Mouse (Mus musculus) adrenal gland (tissue): ENCODE data around the gene Atxn7l2.

ENCODE experiments used
- intact Hi-C: fragments of 180-260 bp; cut with DNase I; formaldehyde crosslinking; loops from one replicate; pipeline ENCODE4 v1.15.1; 2025

Atxn7l2 gene

GRCm38 (mm10) chr3:108206731-108207375 lies 3.9 kb downstream of the Atxn7l2 start:
- intact Hi-C loops: no loop called here

DNA sequence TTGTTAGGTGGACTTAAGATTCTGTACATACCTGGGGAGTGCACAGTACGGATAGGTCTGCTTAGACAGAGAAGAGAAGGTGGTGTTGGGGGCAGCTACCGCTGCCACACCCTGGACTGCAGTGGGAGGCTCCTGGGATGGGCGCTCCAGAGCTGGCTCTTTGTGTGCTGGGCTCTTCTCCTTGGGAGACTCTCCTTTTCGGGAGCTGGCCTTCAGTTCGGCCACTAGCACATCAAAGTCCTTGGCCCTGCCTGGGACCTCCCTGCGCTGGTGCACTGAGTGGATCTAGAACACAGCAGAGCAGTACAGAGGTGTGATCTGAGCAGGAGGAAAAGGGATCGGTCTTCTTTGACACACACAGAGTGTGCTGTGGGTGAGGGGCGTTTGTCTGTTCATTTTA lies 5.1 kb downstream of the Atxn7l2 start:
- intact Hi-C loops: loop anchor here (2.0 kb wide), 1 partner anchor 41 kb away; no protein-coding TSS in a partner anchor

- intact Hi-C loops: loop anchor here (2.0 kb wide), 1 partner anchor 40 kb away; no protein-coding TSS in a partner anchor
These were observed 6.3 kb downstream of the Atxn7l2 start for GRCm38 (mm10) chr3:108204470-108204869.

DNA sequence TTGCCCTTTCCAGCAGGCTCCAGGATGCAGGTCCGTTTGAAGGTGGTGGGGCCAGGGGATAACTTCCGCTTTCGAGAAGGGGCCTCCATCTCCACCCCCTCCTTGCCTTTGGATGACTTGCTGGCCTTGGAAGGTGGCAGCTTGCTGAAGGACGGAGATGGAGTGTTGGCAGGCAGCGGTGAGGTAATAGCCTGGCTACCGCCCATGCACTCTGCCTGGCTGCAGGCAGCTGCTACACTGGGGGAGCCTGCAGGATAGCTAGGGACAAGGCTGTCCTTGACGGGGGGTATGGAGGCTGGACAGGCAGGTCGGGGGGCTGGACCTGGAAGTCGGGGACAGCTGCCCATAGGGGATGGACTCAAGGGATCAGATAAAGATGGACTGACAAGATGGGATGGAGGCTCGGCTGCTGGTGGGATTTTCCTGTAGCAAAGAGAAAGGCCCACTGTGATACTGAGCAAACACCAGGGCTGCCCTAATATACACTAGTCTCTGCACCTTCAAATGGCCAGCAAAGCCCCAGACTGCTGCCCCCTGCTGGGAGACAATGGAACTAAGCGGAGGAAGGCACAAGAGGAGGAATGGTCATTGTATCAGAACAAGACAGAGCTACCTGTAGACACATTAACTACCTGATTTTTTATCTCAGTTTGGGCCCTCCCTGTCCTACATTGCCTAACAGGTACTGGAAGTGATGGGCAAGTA lies 7.0 kb downstream of the Atxn7l2 start:
- intact Hi-C loops: loop anchor here (2.0 kb wide), 1 partner anchor 39 kb away; no protein-coding TSS in a partner anchor

DNA sequence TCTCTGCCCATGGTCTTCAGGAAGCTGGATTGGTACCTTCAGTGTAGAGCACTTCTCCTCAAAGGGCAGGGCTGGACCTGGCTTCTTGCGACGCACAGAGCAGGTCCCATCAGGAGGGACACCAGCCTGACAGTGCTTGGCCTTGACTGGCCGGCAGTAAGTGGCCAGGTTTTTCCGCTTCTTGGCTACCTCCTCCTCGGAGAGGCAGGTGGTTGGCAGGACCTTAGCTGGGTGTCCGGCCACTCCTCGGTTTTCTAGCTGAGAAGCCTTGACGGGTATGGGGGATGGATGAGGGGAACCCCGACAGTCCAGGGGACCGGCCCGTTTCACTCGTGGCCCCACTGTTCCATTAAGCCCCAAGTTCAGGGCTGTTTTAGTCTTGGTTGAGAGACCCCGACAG lies 7.5 kb downstream of the Atxn7l2 start:
- intact Hi-C loops: no loop called here

- intact Hi-C loops: no loop called here
These were observed 8.2 kb downstream of the Atxn7l2 start for GRCm38 (mm10) chr3:108202506-108202905.

- intact Hi-C loops: no loop called here
These were observed 10.1 kb downstream of the Atxn7l2 start, which contains the start of gene Cyb561d1 for GRCm38 (mm10) chr3:108200329-108201323. Gene Cyb561d1, minus strand, starts transcription at chr3:108201212.

GRCm38 (mm10) chr3:108199231-108199630 lies 11.5 kb downstream of the Atxn7l2 start:
- intact Hi-C loops: no loop called here

- intact Hi-C loops: no loop called here
These were observed 13.7 kb downstream of the Atxn7l2 start for GRCm38 (mm10) chr3:108197066-108197497.

- intact Hi-C loops: no loop called here
These were observed 14.7 kb downstream of the Atxn7l2 start for GRCm38 (mm10) chr3:108195941-108196590.

DNA sequence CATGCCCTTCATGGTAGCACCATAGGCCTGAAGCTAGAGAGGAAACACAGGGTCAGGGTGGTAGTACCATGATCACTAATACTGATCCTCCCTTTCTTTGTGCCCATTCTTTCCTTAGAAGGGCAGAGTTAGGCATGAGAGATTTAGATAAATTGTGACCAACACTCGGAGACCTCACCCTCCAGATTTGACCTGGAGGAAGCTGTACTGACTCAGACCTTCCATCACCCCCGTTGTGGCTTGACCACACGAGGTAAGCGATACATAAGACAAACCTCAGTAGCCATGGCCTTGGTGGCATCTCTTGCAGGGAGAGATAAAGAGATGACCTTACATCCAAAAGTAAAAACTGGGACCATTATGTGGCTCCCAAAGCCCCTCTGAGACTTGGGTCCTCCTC lies 15.4 kb downstream of the Atxn7l2 start:
- intact Hi-C loops: no loop called here

DNA sequence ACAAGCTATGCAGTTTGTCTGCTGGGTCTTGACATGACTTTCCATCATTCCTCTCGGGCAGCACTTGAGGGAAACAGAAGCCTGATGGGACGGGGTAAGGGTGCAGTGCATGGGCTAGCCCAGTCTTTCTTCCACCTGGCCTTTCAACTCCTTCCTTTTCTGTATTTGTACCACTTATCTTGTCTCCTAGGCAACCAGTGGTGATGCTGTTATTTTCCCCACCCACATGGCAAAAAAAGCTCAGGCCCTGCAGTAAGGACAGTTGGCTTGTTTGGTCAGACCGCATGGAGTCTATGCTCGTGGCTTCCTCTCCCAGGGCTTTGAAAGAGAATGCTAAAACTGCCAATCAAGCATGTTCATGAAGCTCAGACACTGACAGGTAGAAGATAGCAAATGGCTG lies 17.0 kb downstream of the Atxn7l2 start:
- intact Hi-C loops: no loop called here

- intact Hi-C loops: no loop called here
These were observed 20.8 kb downstream of the Atxn7l2 start for GRCm38 (mm10) chr3:108189897-108190296.

- intact Hi-C loops: no loop called here
These were observed 21.8 kb downstream of the Atxn7l2 start for GRCm38 (mm10) chr3:108188716-108189490.

DNA sequence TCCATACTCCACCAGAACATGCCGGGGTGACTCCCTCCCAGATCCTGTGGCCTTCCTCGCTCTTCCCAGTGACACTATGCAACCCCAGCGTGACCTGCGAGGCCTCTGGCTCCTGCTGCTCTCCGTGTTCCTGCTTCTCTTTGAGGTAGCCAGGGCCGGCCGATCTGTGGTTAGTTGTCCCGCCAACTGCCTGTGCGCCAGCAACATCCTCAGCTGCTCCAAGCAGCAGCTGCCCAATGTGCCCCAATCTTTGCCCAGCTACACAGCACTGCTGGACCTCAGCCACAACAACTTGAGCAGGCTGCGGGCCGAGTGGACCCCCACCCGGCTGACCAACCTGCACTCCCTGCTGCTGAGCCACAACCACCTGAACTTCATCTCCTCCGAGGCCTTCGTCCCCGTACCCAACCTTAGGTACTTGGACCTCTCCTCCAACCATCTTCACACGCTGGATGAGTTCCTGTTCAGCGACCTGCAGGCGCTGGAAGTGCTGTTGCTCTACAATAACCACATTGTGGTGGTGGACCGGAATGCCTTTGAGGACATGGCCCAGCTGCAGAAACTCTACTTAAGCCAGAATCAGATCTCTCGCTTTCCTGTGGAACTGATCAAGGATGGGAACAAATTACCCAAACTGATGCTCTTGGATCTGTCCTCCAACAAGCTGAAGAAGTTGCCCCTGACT lies 23.5 kb downstream of the Atxn7l2 start:
- intact Hi-C loops: no loop called here

DNA sequence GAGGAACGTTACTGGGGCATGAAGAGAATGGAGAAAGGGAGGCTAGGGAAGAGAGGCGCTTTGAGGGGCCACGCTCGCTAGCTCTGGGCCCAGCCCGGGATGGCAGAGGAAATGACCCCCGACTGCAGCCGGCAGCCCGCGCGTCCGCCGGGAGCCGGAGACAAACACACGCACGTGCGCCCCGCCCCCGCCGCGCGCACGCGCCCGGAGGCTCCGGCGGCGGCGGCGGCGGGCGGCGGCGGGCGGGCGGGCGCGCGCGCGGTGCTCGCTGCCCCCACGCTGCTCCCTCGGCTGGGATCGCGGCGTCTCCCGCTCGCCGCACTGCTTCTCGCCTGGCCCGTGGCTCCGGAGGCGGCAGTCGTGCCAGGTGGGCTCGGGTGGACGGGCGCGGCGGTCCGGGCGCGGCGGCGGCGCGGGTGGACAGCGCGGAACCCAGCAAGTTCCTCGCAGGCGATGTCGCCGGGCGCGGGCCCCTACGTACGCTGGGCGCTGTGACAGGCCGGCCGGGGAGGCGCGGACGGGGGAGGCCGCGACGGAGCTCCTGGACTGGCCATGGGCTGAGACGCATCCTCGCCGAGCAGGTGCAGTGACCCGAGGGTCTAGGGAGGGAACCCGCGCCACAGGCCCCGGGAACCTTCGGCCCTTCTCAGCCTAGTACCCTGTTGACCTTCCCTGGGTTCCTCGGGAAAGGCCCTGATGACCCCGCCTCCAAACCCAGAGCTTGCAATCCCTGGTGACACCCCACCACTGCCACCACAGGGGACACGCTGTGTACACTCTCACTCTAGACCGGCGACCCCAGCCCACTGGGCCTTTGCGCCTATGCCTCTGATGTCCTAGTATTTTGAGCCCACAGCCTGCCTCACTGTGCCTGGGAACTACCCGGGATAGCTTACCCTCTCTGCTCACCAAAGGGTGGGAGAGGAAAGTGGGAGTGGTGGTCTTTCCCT lies 24.4 kb downstream of the Atxn7l2 start, which contains the start of gene Amigo1:
TSS of gene Amigo1 (plus strand) at position 238 of the 950 bp plus-strand sequence.
- intact Hi-C loops: no loop called here

DNA sequence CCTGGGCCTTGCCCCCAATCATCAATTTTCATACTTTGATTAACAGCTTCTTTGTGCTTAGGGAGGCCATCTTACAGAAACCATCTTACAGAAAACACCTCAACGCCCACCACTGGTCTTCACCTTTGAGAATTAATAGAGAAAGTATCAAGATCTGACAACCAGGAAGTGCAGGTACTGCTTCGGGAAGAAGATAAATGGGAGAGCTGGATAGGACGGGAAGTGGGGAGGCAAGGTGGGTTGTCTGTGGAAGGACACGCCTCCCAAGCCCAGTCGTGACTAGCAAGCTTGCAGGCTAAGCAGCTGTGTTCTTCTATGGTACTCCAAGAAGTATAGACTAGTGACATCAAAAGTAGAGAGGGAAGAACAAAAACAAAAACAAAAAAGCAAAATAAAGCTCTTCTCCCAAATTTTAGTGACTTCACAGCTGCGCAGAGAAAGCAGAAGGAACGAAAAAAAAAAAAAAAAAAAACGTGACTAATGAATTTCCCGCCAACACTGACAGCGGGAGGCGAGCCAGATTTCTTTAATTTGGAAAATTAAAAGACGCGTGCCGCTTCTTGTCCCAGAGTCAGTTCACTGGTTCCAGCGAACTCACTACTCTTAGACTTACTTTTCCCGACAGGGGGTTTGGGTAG lies 25.2 kb downstream of the Atxn7l2 start:
- intact Hi-C loops: no loop called here

GRCm38 (mm10) chr3:108184742-108185141 lies 26.0 kb downstream of the Atxn7l2 start:
- intact Hi-C loops: no loop called here
